ENCODE assay signal across 9 mouse cellular contexts in the genomic region with DNA sequence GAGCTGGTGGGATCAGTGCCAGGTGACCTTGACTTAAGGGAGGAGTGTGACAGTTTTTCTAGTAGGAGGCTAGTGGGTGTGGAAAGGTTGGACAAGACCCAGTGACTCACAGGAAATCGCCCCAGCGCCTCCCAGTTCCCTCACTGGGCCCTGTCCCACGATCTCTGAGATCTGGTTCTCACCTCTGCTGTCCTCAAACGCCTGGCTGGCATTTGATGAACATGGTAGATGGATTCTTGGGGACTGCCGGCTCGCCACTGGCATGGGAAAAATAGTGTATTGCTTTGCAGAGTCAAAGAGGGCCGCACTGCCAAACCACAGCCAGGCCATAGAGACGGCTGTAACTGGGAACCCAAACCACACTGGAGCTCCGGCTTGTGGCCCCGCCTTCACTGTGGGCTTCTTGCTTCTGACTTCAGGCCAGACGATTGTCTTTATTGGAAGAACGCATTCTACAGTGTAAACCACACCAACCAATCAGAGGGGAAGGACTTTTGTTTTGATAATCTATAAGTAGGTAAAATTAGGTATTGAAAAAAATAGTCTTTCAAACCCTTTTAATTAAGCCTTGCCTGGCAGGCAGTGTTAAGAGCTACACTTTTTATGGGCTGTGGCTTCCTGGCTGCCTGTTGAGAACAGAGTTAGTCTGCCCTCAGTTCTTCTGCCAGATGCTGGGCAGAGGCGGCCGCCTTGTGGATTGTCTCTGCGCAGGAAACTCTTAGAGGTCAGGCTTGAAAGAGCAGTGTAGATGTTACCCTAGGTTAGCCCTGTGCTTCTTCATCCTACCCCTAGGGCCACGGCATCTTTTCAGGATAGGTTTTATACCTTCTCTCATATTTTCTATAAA. TPM values are rescaled to one million over a fixed set of nuclear protein-coding genes. Genes with fewer than 3 reads are reported as not detected.
DNase-seq lines count a peak whose midpoint lies in the region; ATAC-seq and TF ChIP-seq lines count a peak whose summit lies in the region.
"Had no signal": no experiment of that assay in that cellular context is flagged by ENCODE, and none has a peak within 500 bp of the region (broad histone marks: within the 10 kb centered on the region; RNA-seq: fewer than 3 reads in every experiment).

No protein-coding gene starts in this region.

- H3K27ac ChIP-seq in cortical plate, adult 2 months (ENCODE audit: insufficient read depth, low read length) = peak overlapping the region; percentile 77; the same call in 1 of the 2 replicates
- H3K27ac ChIP-seq: heart, adult 2 months had no signal

- DNase-seq in 3134 (ENCODE audit: extremely low read depth, insufficient read length, low spot score) (peak; percentile 70), 3T3-L1 (ENCODE audit: low read depth, low spot score) (peak; percentile 45)
- no peak for DNase-seq in frontal cortex, postnatal 36 days (ENCODE audit: low spot score in 2 of 2)
- DNase-seq in right cerebral cortex, postnatal 14 days = no peak
- DNase-seq in gastrocnemius, postnatal 36 days = no peak

- no peak overlapping the region for H3K4me3 ChIP-seq in cortical plate, adult 2 months (ENCODE audit: insufficient read depth, low read length)
- H3K4me3 ChIP-seq: heart, adult 2 months had no signal

- TF ChIP-seq POLR2A in cortical plate, adult 2 months (IDR thresholded peaks at IDR 0.05; ENCODE audit: extremely low read depth, insufficient read depth, low read length) = no peak

- ATAC-seq in megakaryocyte-erythroid progenitor cell, adult 5-6 weeks (replicated peaks; ENCODE audit: low FRiP score, low TSS enrichment, poor library complexity, severe bottlenecking) = peak; percentile 85
- ATAC-seq: intestine, embryonic 16.5 days had no signal

- no peaks in the 10 kb centered on the region for H3K4me1 ChIP-seq in cortical plate, adult 2 months (ENCODE audit: control insufficient read depth, insufficient read depth, low read length)

- intact Hi-C loops in gastrocnemius, postnatal 36 days (cut with DNase I) = no loop called here

- no peak for TF ChIP-seq CTCF in cortical plate, adult 2 months (IDR thresholded peaks at IDR 0.05; ENCODE audit: extremely low read depth, insufficient read depth, low read length)

RNA-seq across cellular contexts. Expression of a gene that starts 15.4 kb away (rescaled TPM):
- polyA plus RNA-seq in cortical plate, adult 2 months (2012; rRNA removed) = 5.7 and 6.2 TPM in 2 replicates
- 3.2 and 3.3 TPM in 2 replicates for total RNA-seq in megakaryocyte-erythroid progenitor cell, adult 5-6 weeks (2014; fragmentation: Nextera tagmentation)
- total RNA-seq in megakaryocyte-erythroid progenitor cell, adult 5-6 weeks (2017) = 1.6 and 2.7 TPM in 2 replicates
- not detected for total RNA-seq in gastrocnemius, postnatal 36 days (2021)

Comparison
In these comparisons a context has a peak if more than half of its experiments do, and no peak if none do; other contexts are left out.
1. DNase-seq: peak in 3134 (single experiment) and 3T3-L1 (single experiment); none in frontal cortex, postnatal 36 days (0 of 2), right cerebral cortex, postnatal 14 days (single experiment) and gastrocnemius, postnatal 36 days (0 of 2).